Mouse (Mus musculus) urinary bladder, postnatal 10 days (tissue): ENCODE measurements around the gene Hspb9.

Experiments
- DNase-seq: peaks from one replicate; pipeline ENCODE4 v3.0.0; 2022; ENCODE audit warnings: low spot score

Gene Hspb9

GRCm38 (mm10) chr11:100759611-100760233, 46.1 kb downstream of the Hspb9 start, which contains the start of gene Kcnh4:
Gene Kcnh4, minus strand, starts transcription at chr11:100759942.
- DNase-seq, result no peak

- peak; percentile 54 for DNase-seq
These were observed 47.9 kb downstream of the Hspb9 start for GRCm38 (mm10) chr11:100761547-100762045.

- DNase-seq, result no peak
These were observed 49.2 kb downstream of the Hspb9 start, which contains the start of gene Hcrt for GRCm38 (mm10) chr11:100762831-100763230. Gene Hcrt, minus strand, starts transcription at chr11:100762931.
